Mouse (Mus musculus) limb, embryonic 14.5 days (tissue): ENCODE data around the gene Grid1. TPM values are rescaled to one million over a fixed set of nuclear protein-coding genes. Genes with fewer than 3 reads are reported as not detected.

ENCODE experiments used
- ATAC-seq: fragments of 200-750 bp; cut with Nextera tagmentation; 2 replicates; pipeline ENCODE4 v1.8.0; 2017; ENCODE audit warnings: low read depth, moderate number of reproducible peaks, moderate TSS enrichment; ENCODE audit not compliant: low FRiP score
- DNase-seq: peaks from one replicate; pipeline ENCODE4 v3.0.0-alpha.2; 2015; ENCODE audit warnings: low spot score
- H3K27ac ChIP-seq: fragments of 300-500 bp; sonication (generic); replicated peaks from 2 replicates; pipeline ENCODE4 v1.5.1; 2014; ENCODE audit warnings: low read depth, mild to moderate bottlenecking, low read length, moderate library complexity, mixed read lengths
- H3K27me3 ChIP-seq: fragments of 300-500 bp; sonication (generic); 2 replicates; pipeline ENCODE4 v1.6.1; 2014; ENCODE audit warnings: low read length, mixed read lengths; ENCODE audit not compliant: control insufficient read depth, insufficient read depth
- H3K36me3 ChIP-seq: fragments of 300-500 bp; sonication (generic); 2 replicates; pipeline ENCODE4 v1.6.1; 2014; ENCODE audit warnings: mild to moderate bottlenecking, low read length, moderate library complexity, mixed read lengths; ENCODE audit not compliant: control insufficient read depth, insufficient read depth
- H3K4me1 ChIP-seq: fragments of 300-500 bp; sonication (generic); 2 replicates; pipeline ENCODE4 v1.6.1; 2014; ENCODE audit warnings: antibody characterized with exemption, low read length, mixed read lengths; ENCODE audit not compliant: control insufficient read depth, insufficient read depth
- H3K4me2 ChIP-seq: fragments of 300-500 bp; sonication (generic); replicated peaks from 2 replicates; pipeline ENCODE4 v1.6.1; 2014; ENCODE audit warnings: low read depth, mild to moderate bottlenecking, low read length, moderate library complexity; ENCODE audit not compliant: severe bottlenecking
- H3K4me3 ChIP-seq: fragments of 300-500 bp; sonication (generic); replicated peaks from 2 replicates; pipeline ENCODE4 v1.5.1; 2014; ENCODE audit warnings: low read length
- H3K9ac ChIP-seq: fragments of 300-500 bp; sonication (generic); 2 replicates; pipeline ENCODE4 v1.6.1; 2014; ENCODE audit warnings: mild to moderate bottlenecking, low read depth, low read length, moderate library complexity; ENCODE audit not compliant: severe bottlenecking
- H3K9me3 ChIP-seq: fragments of 300-500 bp; sonication (generic); 2 replicates; pipeline ENCODE4 v1.6.1; 2016; ENCODE audit warnings: low read length; ENCODE audit not compliant: control insufficient read depth
- POLR2A ChIP-seq: fragments of 200-500 bp; IDR thresholded peaks from 2 replicates; pipeline ENCODE4 v1.8.0; 2012; ENCODE audit warnings: inconsistent platforms, mild to moderate bottlenecking, moderate library complexity, borderline replicate concordance; ENCODE audit not compliant: insufficient read depth, insufficient read length; ENCODE audit errors: extremely low read depth
- WGBS: fragments of 180-500 bp; shearing (Covaris S2); extraction: QIAGEN DNeasy Blood & Tissue Kit; methylation state at CpG from one replicate; pipeline ENCODE4 v1.1.7; 2014; 5-methylcytosine and 5-hydroxymethylcytosine counted together
- polyA plus RNA-seq, 2 experiments: library from polyadenylated mRNA; depleted of rRNA in 1 of 2; stranded (reverse) in 1 of 2; unstranded in 1 of 2; fragments of >200 nt; fragmentation: Nextera tagmentation in 1 of 2; extraction: Ambion mirVana in 1 of 2; gene quantifications; 2 replicates each; pipeline versions ENCODE4 v1.2.1 to v1.2.3; 2012 to 2014

The Grid1 gene
- polyA plus RNA-seq, 2 experiments = 0.87 to 2.0 TPM

GRCm38 (mm10) chr14:35336561-35336960 is 516.7 kb downstream of the Grid1 start:
- Histone ChIP-seq H3K9me3 (no peaks in the 10 kb centered on the region), H3K4me2 (no peak overlapping the region), H3K27ac (no peak overlapping the region), H3K36me3 (no peaks in the 10 kb centered on the region), H3K4me1 (no peaks in the 10 kb centered on the region), H3K27me3 (no peaks in the 10 kb centered on the region), H3K9ac (no peak overlapping the region), H3K4me3 (no peak overlapping the region)
- DNase-seq (no peak), ATAC-seq (no peak)
- WGBS = 84% methylated on average over 3 of the region's 3 CpGs
- TF ChIP-seq POLR2A = no peak

DNA sequence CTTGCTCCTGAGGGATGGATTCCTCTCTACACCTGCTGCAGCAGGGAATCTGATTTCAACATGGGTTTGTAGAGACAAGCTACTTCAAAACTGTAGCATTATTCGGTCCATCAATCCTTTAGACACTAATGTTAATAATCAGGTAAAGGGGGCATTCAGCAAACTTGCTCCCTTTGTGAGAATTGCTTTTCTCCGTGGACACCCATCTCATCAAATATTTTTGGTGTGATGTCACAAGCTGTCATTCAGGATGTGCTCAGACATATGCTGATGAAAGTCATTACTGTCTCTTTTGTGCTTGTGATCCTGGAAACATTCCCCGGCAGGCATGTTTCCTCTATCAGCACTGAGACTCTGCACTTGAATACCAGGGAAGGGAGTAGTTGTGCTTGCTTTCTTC is 536.1 kb downstream of the Grid1 start:
- Histone ChIP-seq H3K9me3 (no peaks in the 10 kb centered on the region), H3K27ac (no peak overlapping the region), H3K4me2 (no peak overlapping the region), H3K9ac (no peak overlapping the region), H3K4me1 (no peaks in the 10 kb centered on the region), H3K4me3 (no peak overlapping the region), H3K27me3 (no peaks in the 10 kb centered on the region), H3K36me3 (no peaks in the 10 kb centered on the region)
- WGBS = 77% methylated on average over 3 of the region's 3 CpGs
- ATAC-seq (no peak), DNase-seq (no peak)
- no peak for TF ChIP-seq POLR2A

DNA sequence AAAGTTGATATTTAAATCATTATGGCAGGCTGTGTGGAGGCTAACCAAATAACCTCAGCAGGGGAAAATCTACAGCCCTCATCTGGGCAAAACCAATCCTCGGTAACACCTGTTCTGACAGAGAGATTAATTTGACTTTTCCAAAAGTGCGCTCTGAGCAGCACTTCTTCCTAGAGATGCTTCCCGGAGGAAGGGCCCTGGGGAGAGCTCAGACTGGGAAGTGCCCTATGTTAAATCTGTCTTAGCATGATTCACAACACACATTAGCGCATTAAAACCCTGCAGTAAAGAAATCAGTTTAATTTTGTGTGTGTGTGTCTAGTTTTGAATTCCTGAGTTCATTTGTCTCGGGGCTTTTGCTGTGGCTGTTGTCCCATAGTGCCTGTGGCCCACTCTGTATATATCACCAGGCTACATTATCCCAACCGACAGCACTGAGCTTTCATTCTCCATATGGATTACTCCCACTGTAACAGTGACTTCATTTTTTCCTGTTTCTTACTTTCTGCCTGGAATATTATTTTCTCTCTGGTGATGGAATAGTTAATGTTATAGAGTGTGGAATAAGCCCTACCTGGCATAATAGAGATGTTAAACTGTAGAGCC is 536.7 kb downstream of the Grid1 start:
- Histone ChIP-seq H3K9ac (no peak overlapping the region), H3K27ac (no peak overlapping the region), H3K36me3 (no peaks in the 10 kb centered on the region), H3K4me3 (no peak overlapping the region), H3K9me3 (no peaks in the 10 kb centered on the region), H3K27me3 (no peaks in the 10 kb centered on the region), H3K4me2 (no peak overlapping the region), H3K4me1 (no peaks in the 10 kb centered on the region)
- 76% methylated on average over 6 of the region's 6 CpGs for WGBS
- ATAC-seq (no peak), DNase-seq (no peak)
- TF ChIP-seq POLR2A = no peak

DNA sequence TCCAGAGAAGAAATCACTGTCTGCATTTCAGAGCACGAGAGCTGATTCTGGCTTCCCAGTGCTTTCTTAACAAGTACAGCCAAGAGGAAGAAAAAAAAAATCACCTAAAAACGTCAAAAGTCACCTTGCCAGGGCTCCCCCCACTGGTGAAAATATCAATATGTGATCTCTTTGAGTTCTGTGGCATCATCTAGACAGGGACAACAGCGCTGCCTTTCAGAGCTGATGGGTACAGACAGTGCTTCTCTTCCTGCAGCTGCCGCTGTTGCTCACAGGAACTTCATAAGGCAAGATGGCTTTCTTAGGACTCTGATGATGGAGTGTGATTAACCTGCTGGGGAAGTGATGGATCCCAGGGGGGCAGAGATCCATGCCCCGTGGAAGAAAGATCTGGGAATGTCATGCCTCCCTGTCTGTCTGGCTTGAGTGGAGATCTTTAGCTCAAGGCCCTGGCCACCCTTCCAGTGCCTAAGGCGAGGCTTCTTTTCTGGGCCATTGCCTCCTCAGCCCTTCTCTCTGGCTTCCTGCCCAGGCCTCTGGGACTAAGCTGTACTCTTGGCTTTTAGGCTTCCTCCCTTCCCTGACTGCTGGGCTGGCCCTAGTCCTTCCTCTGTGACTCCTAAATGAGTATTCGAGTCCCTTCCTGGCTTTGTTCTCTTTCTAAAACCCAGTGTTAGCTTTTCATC is 538.4 kb downstream of the Grid1 start:
- 58% methylated on average over 7 of the region's 7 CpGs for whole genome bisulfite sequencing
- no peak overlapping the region for H3K9ac ChIP-seq
- H3K4me2 ChIP-seq = no peak overlapping the region
- H3K4me1 ChIP-seq = no peaks in the 10 kb centered on the region
- H3K4me3 ChIP-seq = no peak overlapping the region
- no peaks in the 10 kb centered on the region for H3K9me3 ChIP-seq
- no peak for TF ChIP-seq POLR2A
- DNase-seq (no peak), ATAC-seq (no peak)
- H3K36me3 ChIP-seq = no peaks in the 10 kb centered on the region
- H3K27me3 ChIP-seq = no peaks in the 10 kb centered on the region
- no peak overlapping the region for H3K27ac ChIP-seq

DNA sequence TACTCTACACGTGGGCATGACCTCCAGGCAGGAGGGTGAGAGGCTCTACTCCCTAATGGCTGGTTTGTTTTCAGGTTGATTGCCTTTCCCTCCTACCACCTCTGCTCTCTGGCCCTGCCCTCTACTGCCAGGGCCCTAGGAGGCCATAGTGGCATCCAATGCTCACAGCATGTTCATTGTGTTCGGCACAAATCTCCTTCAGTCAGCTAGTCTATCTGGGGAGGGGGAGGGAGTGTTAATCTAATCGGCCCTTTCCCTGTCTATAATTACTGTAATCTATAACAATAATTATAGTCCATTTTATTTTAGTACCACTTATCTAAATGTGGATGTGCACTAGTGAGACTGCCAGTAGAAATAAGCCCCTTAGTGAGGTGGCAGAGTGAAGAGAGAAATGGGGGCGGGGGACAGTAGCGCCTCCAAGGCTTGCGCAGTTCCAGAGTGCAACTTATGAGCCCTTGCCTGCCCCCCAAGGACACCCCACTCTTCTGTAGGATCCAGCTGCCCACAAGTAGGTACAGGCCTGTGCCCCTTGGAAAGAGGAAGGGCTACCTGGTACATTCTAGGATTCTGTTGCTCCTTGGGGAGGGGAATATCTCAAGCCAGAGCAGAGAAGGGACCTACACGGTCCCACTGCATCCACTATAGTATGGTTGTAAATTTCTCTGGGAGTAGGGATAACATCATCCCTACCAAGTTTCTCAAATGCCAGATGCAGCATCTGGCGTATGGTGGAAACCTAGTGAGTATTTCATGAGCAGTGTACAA is 545.5 kb downstream of the Grid1 start:
- no peaks in the 10 kb centered on the region for H3K27me3 ChIP-seq
- H3K4me1 ChIP-seq = no peaks in the 10 kb centered on the region
- H3K9ac ChIP-seq = no peak overlapping the region
- H3K36me3 ChIP-seq = no peaks in the 10 kb centered on the region
- H3K4me3 ChIP-seq = no peak overlapping the region
- 77% methylated on average over 8 of the region's 8 CpGs for WGBS
- DNase-seq (no peak), ATAC-seq (no peak)
- no peak for TF ChIP-seq POLR2A
- H3K4me2 ChIP-seq = no peak overlapping the region
- H3K9me3 ChIP-seq = no peaks in the 10 kb centered on the region
- no peak overlapping the region for H3K27ac ChIP-seq
